12 mouse cellular contexts compared by ENCODE assay signal in the genomic region with DNA sequence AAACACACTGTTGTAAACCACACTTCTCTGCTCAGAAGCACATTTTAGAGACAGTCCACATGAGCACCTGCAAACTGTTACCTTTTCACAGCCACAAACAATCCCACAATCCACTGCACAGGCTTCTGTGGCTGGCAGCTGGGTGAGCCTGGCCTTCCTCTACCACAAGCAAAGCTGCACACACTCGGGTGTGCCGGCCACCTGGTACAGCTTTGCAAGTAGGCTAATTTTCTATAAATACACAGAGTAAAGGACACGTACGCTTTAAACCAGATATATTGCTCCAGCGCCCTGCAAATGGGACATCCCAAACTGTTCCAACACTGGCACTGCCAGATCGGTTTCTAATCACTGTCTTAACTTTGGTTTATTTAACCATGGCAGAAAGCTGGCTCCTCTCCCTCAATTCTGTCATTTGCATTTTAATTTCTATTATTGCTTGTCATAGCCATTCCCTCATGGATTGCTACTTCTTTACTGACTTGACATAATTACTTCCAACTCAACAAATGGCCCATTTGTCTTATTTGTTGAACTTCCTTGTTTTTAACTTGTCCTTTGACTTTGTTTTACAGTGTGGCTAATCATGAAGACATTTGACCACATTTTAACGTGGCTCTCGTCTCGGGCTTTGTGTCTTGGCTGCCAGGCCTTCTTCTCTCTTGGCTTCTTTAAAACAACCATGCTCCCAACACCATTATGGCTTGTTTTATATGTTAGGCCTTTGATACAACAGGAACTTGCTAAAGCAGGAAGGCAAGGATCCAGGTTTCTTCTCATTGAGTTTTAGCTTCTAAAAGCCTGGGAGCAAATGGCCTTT. TPM values are rescaled to one million over a fixed set of nuclear protein-coding genes. Genes with fewer than 3 reads are reported as not detected.
DNase-seq lines count a peak whose midpoint lies in the region; ATAC-seq and TF ChIP-seq lines count a peak whose summit lies in the region.
"Had no signal": no experiment of that assay in that cellular context is flagged by ENCODE, and none has a peak within 500 bp of the region (broad histone marks: within the 10 kb centered on the region; RNA-seq: fewer than 3 reads in every experiment).

No protein-coding gene starts in this region.

- H3K4me2 ChIP-seq in intestine, postnatal 0 days (replicated peaks; ENCODE audit: low read depth): no peak overlapping the region
- H3K4me2 ChIP-seq in hindbrain, postnatal 0 days (ENCODE audit: low read depth, low read length): no peak overlapping the region
- H3K4me2 ChIP-seq: heart, embryonic 12.5 days; kidney, embryonic 15.5 days had no signal

- H3K27ac ChIP-seq in spleen, adult 2 months (ENCODE audit: insufficient read depth, low read length): peak overlapping the region; percentile 14; the same call in 1 of the 2 replicates
- peak overlapping the region; percentile 36 for H3K27ac ChIP-seq in intestine, postnatal 0 days (ENCODE audit: low read depth, low read length)
- H3K27ac ChIP-seq in hindbrain, postnatal 0 days: no peak overlapping the region
- H3K27ac ChIP-seq: kidney, embryonic 15.5 days had no signal

- 26% methylated on average over 9 of the region's 9 CpGs for WGBS in spleen, adult 2 months
- WGBS in intestine, postnatal 0 days: 52% methylated on average over 9 of the region's 9 CpGs
- 64% methylated on average over 9 of the region's 9 CpGs for WGBS in hindbrain, postnatal 0 days

- TF ChIP-seq CTCF in spleen, adult 2 months (IDR thresholded peaks at IDR 0.05; ENCODE audit: extremely low read depth, insufficient read depth, insufficient read length, insufficient replicate concordance): no peak
- TF ChIP-seq CTCF in intestine, postnatal 0 days (IDR thresholded peaks at IDR 0.05; ENCODE audit: low read depth): no peak
- TF ChIP-seq CTCF in hindbrain, postnatal 0 days (IDR thresholded peaks at IDR 0.05; ENCODE audit: low read depth): no peak

- H3K4me1 ChIP-seq in spleen, adult 2 months (ENCODE audit: control insufficient read depth, insufficient read depth, insufficient read length): peaks cover 10% of the 10 kb centered on the region; the same call in 1 of the 2 replicates
- H3K4me1 ChIP-seq in intestine, postnatal 0 days (replicated peaks; ENCODE audit: control insufficient read depth, insufficient read depth, low read length): peaks cover 14% of the 10 kb centered on the region; the same call in 1 of the 2 replicates
- no peaks in the 10 kb centered on the region for H3K4me1 ChIP-seq in hindbrain, postnatal 0 days (ENCODE audit: insufficient read depth, low read length)
- H3K4me1 ChIP-seq: kidney, embryonic 15.5 days had no signal

- no peak overlapping the region for H3K4me3 ChIP-seq in spleen, adult 2 months (ENCODE audit: extremely low read depth, insufficient read depth, insufficient read length)
- no peak overlapping the region for H3K4me3 ChIP-seq in intestine, postnatal 0 days (ENCODE audit: low read depth, low read length)
- no peak overlapping the region for H3K4me3 ChIP-seq in hindbrain, postnatal 0 days (ENCODE audit: low read length)
- H3K4me3 ChIP-seq: heart, embryonic 12.5 days; kidney, embryonic 15.5 days had no signal

- H3K27me3 ChIP-seq in spleen, adult 2 months (ENCODE audit: control insufficient read depth, insufficient read depth, low read length): no peaks in the 10 kb centered on the region
- H3K27me3 ChIP-seq in intestine, postnatal 0 days (replicated peaks; ENCODE audit: control insufficient read depth, insufficient read depth, low read length): no peaks in the 10 kb centered on the region
- no peaks in the 10 kb centered on the region for H3K27me3 ChIP-seq in hindbrain, postnatal 0 days (ENCODE audit: insufficient read depth, low read length)
- H3K27me3 ChIP-seq: heart, embryonic 12.5 days; kidney, embryonic 15.5 days had no signal

- 0 out of 2 replicates have a peak, but pooled peaks cover 1% of the 10 kb centered on the region for H3K36me3 ChIP-seq in spleen, adult 2 months (ENCODE audit: control insufficient read depth, insufficient read depth, low read length)
- no peaks in the 10 kb centered on the region for H3K36me3 ChIP-seq in intestine, postnatal 0 days (ENCODE audit: control insufficient read depth, insufficient read depth)
- no peaks in the 10 kb centered on the region for H3K36me3 ChIP-seq in hindbrain, postnatal 0 days (ENCODE audit: insufficient read depth, low read length)
- H3K36me3 ChIP-seq: heart, embryonic 12.5 days had no signal

- no peaks in the 10 kb centered on the region for H3K9me3 ChIP-seq in intestine, postnatal 0 days (ENCODE audit: control insufficient read depth)
- no peaks in the 10 kb centered on the region for H3K9me3 ChIP-seq in hindbrain, postnatal 0 days (ENCODE audit: low read length)
- H3K9me3 ChIP-seq: G1E; heart, embryonic 12.5 days; kidney, embryonic 15.5 days had no signal

- TF ChIP-seq POLR2A in spleen, adult 2 months (IDR thresholded peaks at IDR 0.05; ENCODE audit: low read depth, low read length): no peak

- H3K9ac ChIP-seq in intestine, postnatal 0 days (ENCODE audit: low read depth, low read length): no peak overlapping the region
- no peak overlapping the region for H3K9ac ChIP-seq in hindbrain, postnatal 0 days (replicated peaks; ENCODE audit: low read length)
- H3K9ac ChIP-seq: heart, embryonic 12.5 days; kidney, embryonic 15.5 days had no signal

- intact Hi-C loops in heart, postnatal 14 days (cut with DNase I): no loop called here

- no peak for ATAC-seq in intestine, postnatal 0 days
- ATAC-seq in hindbrain, postnatal 0 days: no peak
- ATAC-seq in granulocyte monocyte progenitor cell, adult 5-6 weeks (replicated peaks; ENCODE audit: poor library complexity, severe bottlenecking): no peak

- peak; percentile 85 for DNase-seq in heart, adult 11 months
- DNase-seq in heart, postnatal 14 days: no peak
- peak in 1 of 2 experiments; percentile 29 for DNase-seq in spleen, adult 2 months (ENCODE audit: low read depth in 1 of 2, low spot score in 2 of 2)
- no peak for DNase-seq in spleen, postnatal 4 days (ENCODE audit: low spot score in 2 of 2)
- DNase-seq in yolk sac, embryonic 10.5 days (ENCODE audit: low spot score): no peak
- DNase-seq in hindbrain, postnatal 0 days (ENCODE audit: low spot score): no peak
- DNase-seq: lung, adult 18-20 months had no signal

RNA-seq across cellular contexts. Expression of a gene that starts 21.5 kb away (rescaled TPM):
- 10 to 100 TPM; 56.2 to 61.5 TPM for total RNA-seq in heart, postnatal 14 days (2021)
- polyA plus RNA-seq in spleen, adult 2 months (2012; rRNA removed): 20.7 and 27.5 TPM in 2 replicates
- 20.4 and 22.0 TPM in 2 replicates for polyA plus RNA-seq in intestine, postnatal 0 days (2015; fragmentation: Nextera tagmentation; extraction: Ambion mirVana)
- 70.8 and 80.8 TPM in 2 replicates for total RNA-seq in hindbrain, postnatal 0 days (2014; rRNA removed)
- 34.1 and 35.5 TPM in 2 replicates for polyA plus RNA-seq in hindbrain, postnatal 0 days (2015; fragmentation: Nextera tagmentation; extraction: Ambion mirVana)
- 24.9 and 31.7 TPM in 2 replicates for total RNA-seq in granulocyte monocyte progenitor cell, adult 5-6 weeks (2014; fragmentation: Nextera tagmentation)
- total RNA-seq in granulocyte monocyte progenitor cell, adult 5-6 weeks (2017): 15.8 and 21.1 TPM in 2 replicates

RNA-seq across cellular contexts. Expression of a gene that starts 22.5 kb away (rescaled TPM):
- total RNA-seq in heart, postnatal 14 days (2021): 1 to 10 TPM; 2.9 to 3.0 TPM
- polyA plus RNA-seq in spleen, adult 2 months (2012; rRNA removed): 6.3 and 6.7 TPM in 2 replicates
- 8.0 and 9.5 TPM in 2 replicates for polyA plus RNA-seq in intestine, postnatal 0 days (2015; fragmentation: Nextera tagmentation; extraction: Ambion mirVana)
- total RNA-seq in hindbrain, postnatal 0 days (2014; rRNA removed): 5.0 and 7.9 TPM in 2 replicates
- 4.4 and 5.8 TPM in 2 replicates for polyA plus RNA-seq in hindbrain, postnatal 0 days (2015; fragmentation: Nextera tagmentation; extraction: Ambion mirVana)
- total RNA-seq in granulocyte monocyte progenitor cell, adult 5-6 weeks (2014; fragmentation: Nextera tagmentation): 3.0 and 7.8 TPM in 2 replicates
- 5.6 and 7.4 TPM in 2 replicates for total RNA-seq in granulocyte monocyte progenitor cell, adult 5-6 weeks (2017)
